Mouse (Mus musculus) forebrain, embryonic 12.5 days (tissue): ENCODE measurements at regions not wholly inside any gene's neighbourhood (a gene's known extent, or its start where the extent isn't known, plus 50 kb on each side); places are given as distances from the start of the nearest gene placed in this dataset.
A peak's percentile ranks its signal among the peaks of the same experiment; 100 is the strongest.
"Not testable (repeated sequence)": the region's sequence is repeated elsewhere in the genome, so short reads cannot be mapped to it uniquely, and the experiment has no call there.

ENCODE experiments used
- ATAC-seq: fragments of 200-750 bp; cut with Nextera tagmentation; 2 replicates; pipeline ENCODE4 v1.8.0; 2017; ENCODE audit warnings: moderate TSS enrichment; ENCODE audit not compliant: low FRiP score
- H3K27ac ChIP-seq: fragments of 300-500 bp; sonication (generic); 2 replicates; pipeline ENCODE4 v1.5.1; 2016; ENCODE audit warnings: mild to moderate bottlenecking
- H3K27me3 ChIP-seq: fragments of 300-500 bp; sonication (generic); 2 replicates; pipeline ENCODE4 v1.6.1; 2016; ENCODE audit warnings: mild to moderate bottlenecking
- H3K36me3 ChIP-seq: fragments of 300-500 bp; sonication (generic); replicated peaks from 2 replicates; pipeline ENCODE4 v1.6.1; 2016; ENCODE audit warnings: mild to moderate bottlenecking
- H3K4me1 ChIP-seq: fragments of 300-500 bp; sonication (generic); 2 replicates; pipeline ENCODE4 v1.6.1; 2016
- H3K4me2 ChIP-seq: fragments of 300-500 bp; sonication (generic); 2 replicates; pipeline ENCODE4 v1.6.1; 2016; ENCODE audit warnings: mild to moderate bottlenecking, moderate library complexity
- H3K4me3 ChIP-seq: fragments of 300-500 bp; sonication (generic); replicated peaks from 2 replicates; pipeline ENCODE4 v1.5.1; 2016; ENCODE audit warnings: mild to moderate bottlenecking
- H3K9ac ChIP-seq: fragments of 300-500 bp; sonication (generic); 2 replicates; pipeline ENCODE4 v1.6.1; 2016; ENCODE audit warnings: mild to moderate bottlenecking
- H3K9me3 ChIP-seq: fragments of 300-500 bp; sonication (generic); 2 replicates; pipeline ENCODE4 v1.6.1; 2016
- WGBS: fragments of 180-500 bp; shearing (Covaris S2); methylation state at CpG from one replicate; pipeline ENCODE4 v1.1.7; 2016; 5-methylcytosine and 5-hydroxymethylcytosine counted together

- no peaks in the 10 kb centered on the region for H3K4me1 ChIP-seq
- no peak overlapping the region for H3K9ac ChIP-seq
- H3K4me3 ChIP-seq, result no peak overlapping the region
- 76% methylated on average over 2 of the region's 2 CpGs for WGBS
- no peaks in the 10 kb centered on the region for H3K9me3 ChIP-seq
- H3K27ac ChIP-seq, result no peak overlapping the region
- no peaks in the 10 kb centered on the region for H3K36me3 ChIP-seq
- ATAC-seq, result no peak
- peaks cover 31% of the 10 kb centered on the region for H3K27me3 ChIP-seq
- no peak overlapping the region for H3K4me2 ChIP-seq
These were observed 74.2 kb upstream of the Magee2 start for GRCm38 (mm10) chrX:104931153-104931706.

DNA sequence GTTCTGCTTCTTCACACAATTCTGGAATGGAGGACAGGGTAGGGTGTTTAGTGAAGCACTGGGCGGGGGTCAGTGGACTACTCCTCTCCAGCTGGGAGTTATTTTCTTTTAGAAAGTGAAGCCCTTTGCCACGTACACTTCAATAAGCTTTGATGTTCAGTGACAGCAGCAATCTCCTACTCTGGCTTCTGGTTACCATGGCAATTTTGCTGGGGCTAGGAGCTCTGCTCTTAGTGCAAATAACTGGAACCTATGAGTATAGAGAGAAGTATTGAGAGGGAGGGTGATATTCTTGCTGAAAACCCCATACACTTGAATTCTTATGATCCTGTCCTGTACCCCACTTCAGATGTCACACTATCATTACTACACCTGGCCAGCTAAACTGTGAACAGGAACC lies 94.5 kb upstream of the Magee2 start:
- Histone ChIP-seq H3K9ac (no peak overlapping the region), H3K9me3 (no peaks in the 10 kb centered on the region)
- ATAC-seq, result no peak

GRCm38 (mm10) chrX:104952809-104953208 lies 95.7 kb upstream of the Magee2 start:
- not testable (repeated sequence) for H3K9ac ChIP-seq, H3K4me1 ChIP-seq, H3K9me3 ChIP-seq, H3K27ac ChIP-seq, H3K4me3 ChIP-seq, H3K36me3 ChIP-seq, H3K4me2 ChIP-seq
- 37% methylated on average over 3 of the region's 5 CpGs for WGBS
- peaks cover 44% of the 10 kb centered on the region for H3K27me3 ChIP-seq
- ATAC-seq, result peak; percentile 46; the same call in 1 of the 2 replicates

More for the DNA sequence above, 94.5 kb upstream of the Magee2 start:
- H3K27ac ChIP-seq, result no peak overlapping the region
- H3K4me2 ChIP-seq, result no peak overlapping the region
- WGBS, result 55% methylated on average over 2 of the region's 2 CpGs
- H3K4me1 ChIP-seq, result no peaks in the 10 kb centered on the region
- H3K4me3 ChIP-seq, result no peak overlapping the region
- H3K27me3 ChIP-seq, result peaks cover 43% of the 10 kb centered on the region
- H3K36me3 ChIP-seq, result no peaks in the 10 kb centered on the region

DNA sequence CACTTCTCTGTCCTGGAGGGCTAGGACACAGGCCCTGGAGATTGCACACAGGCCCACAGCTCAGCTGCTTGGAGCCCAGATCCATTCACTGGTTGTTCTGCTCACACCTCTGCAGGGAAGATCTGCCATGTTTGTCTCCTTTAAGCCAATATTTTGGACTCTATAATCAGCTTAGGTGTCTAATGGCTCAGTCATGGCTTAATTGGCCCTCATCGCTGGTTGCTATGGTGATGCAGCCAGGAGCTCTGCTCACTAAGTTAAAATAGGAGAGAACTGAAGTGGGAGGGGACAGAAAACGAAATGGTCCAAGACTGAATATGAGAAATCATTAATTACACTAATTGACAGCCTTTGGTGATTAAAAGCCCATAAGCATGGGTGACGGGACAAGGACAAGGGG lies 96.3 kb upstream of the Magee2 start:
- H3K27ac ChIP-seq, H3K9ac ChIP-seq, H3K9me3 ChIP-seq, H3K4me2 ChIP-seq, H3K4me1 ChIP-seq, H3K4me3 ChIP-seq, H3K36me3 ChIP-seq: not testable (repeated sequence)
- peak; percentile 69; the same call in 1 of the 2 replicates for ATAC-seq
- H3K27me3 ChIP-seq, result peaks cover 47% of the 10 kb centered on the region
- WGBS, result 70% methylated on average over 1 of the region's 3 CpGs

DNA sequence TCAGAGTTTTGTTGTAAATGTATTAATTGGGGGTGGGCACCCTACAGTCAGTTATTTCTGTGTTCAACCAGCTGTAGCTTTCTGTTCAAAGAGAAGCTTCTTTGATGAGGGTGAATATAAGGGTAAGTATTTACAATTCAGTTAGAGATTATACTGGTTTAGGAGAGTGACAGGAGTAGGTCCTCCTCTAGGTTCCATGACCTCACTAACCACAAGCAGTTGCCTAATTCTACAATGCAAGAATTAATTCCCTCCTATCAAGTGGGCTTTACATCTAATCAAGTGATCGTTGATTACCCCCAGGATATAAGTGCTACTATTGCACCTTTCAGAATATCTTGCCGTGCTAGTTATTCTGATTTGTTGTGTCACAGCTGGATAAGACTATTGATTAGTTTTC lies 101.1 kb upstream of the Pbdc1 start:
- H3K9me3 ChIP-seq, result no peaks in the 10 kb centered on the region
- H3K9ac ChIP-seq, result no peak overlapping the region
- no peak for ATAC-seq
- no peaks in the 10 kb centered on the region for H3K36me3 ChIP-seq
- no peak overlapping the region for H3K27ac ChIP-seq
- no peaks in the 10 kb centered on the region for H3K4me1 ChIP-seq
- H3K27me3 ChIP-seq, result peaks cover 31% of the 10 kb centered on the region
- H3K4me2 ChIP-seq, result no peak overlapping the region
- WGBS, result 72% methylated on average over 2 of the region's 2 CpGs
- no peak overlapping the region for H3K4me3 ChIP-seq

- no peaks in the 10 kb centered on the region for H3K9me3 ChIP-seq
- 52% methylated on average over 3 of the region's 3 CpGs for whole genome bisulfite sequencing
- H3K4me1 ChIP-seq, result no peaks in the 10 kb centered on the region
- ATAC-seq, result no peak
- no peak overlapping the region for H3K27ac ChIP-seq
- H3K36me3 ChIP-seq, result no peaks in the 10 kb centered on the region
- H3K27me3 ChIP-seq, result peaks cover 49% of the 10 kb centered on the region
- H3K4me2 ChIP-seq, result no peak overlapping the region
- no peak overlapping the region for H3K4me3 ChIP-seq
- no peak overlapping the region for H3K9ac ChIP-seq
These were observed 76.3 kb upstream of the Pbdc1 start for GRCm38 (mm10) chrX:105003260-105003659.

DNA sequence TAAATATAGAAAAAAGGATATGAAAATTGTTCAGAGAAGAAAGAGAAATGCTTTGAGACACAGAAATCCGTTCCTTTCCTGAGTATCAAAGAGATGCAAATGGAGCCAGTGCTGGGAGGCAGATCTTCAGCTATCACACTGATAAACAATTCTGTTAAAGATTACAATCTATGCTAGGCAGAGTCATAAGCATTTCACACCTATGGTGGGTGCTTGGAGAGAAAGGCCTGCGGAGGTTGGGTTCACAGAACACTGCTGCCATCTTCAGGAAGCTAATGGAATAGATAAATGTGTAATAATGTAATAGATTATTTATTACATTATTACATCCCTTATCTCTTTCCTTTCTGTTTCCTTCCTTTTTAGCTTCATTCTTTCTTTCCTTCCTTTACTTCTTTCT lies 73.1 kb upstream of the Pbdc1 start:
- Histone ChIP-seq H3K9me3 (no peaks in the 10 kb centered on the region), H3K4me3 (no peak overlapping the region), H3K4me1 (no peaks in the 10 kb centered on the region), H3K9ac (no peak overlapping the region), H3K27ac (no peak overlapping the region), H3K4me2 (no peak overlapping the region), H3K27me3 (peaks cover 53% of the 10 kb centered on the region), H3K36me3 (no peaks in the 10 kb centered on the region)
- no peak for ATAC-seq
- WGBS, result 13% methylated on average over 2 of the region's 2 CpGs
